Mouse (Mus musculus): ENCODE measurements around the gene Stat1.

The Stat1 gene

GRCm38 (mm10) chr1:52133254-52133653 is 14.0 kb downstream of the Stat1 start:
- no peak for DNase-seq

GRCm38 (mm10) chr1:52137292-52137691 is 18.1 kb downstream of the Stat1 start:
- no peak for DNase-seq

DNA sequence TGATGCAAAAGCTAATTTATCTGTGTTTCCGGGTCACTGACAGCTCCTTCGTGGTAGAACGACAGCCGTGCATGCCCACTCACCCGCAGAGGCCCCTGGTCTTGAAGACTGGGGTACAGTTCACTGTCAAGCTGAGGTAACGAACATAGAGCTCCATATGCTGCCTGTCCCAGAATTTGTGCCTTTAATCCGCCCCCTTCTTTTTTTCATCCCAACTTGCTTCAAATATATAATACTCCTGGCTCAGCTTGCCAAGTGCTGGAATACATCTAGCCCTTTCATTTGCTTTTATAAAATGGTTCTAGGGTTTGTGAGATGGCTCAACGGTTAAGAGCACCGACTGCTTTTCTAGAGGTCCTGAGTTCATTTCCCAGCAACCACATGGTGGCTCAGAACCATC is 21.3 kb downstream of the Stat1 start:
- no peak for DNase-seq

GRCm38 (mm10) chr1:52141482-52141881 is 22.2 kb downstream of the Stat1 start:
- no peak for DNase-seq

DNA sequence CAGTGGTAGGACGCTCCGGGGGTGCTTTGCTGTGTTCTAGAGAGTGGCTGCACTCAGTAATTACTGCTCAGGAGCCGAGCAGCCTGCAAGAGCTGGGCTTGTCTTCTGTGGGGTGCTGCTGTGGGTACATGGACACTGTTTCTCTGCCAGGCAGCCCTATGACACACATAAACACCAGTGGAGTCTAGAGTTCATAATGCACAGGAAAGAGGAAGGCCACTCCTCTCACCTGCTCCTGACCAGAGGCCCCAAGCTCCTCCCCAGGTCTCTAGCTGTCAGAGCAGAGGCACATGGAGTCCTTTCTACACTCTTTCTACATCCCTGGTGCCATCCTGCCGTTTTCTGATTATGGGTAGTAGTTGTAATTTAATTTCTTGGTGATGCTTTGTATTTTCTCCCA is 22.9 kb downstream of the Stat1 start:
- DNase-seq = no peak

DNA sequence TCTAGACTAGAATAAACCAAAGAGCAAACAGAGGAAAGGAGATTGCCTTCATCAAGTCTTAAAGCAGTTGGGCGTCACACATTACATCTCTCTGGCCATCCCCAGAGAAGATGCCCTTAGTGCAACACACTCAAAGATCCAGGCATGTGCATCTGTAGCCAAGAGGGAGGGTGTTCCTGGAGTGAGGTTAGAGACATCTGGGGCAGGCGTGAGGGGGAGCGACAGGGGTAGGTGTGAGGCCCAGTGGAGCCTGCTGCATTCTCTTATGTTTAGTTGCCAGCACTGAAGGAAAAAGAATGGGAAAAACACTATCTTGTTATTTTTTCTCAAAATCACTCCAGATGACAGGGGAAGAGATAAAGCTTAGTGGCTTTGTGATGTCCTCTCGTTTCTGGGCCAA is 24.0 kb downstream of the Stat1 start:
- DNase-seq = no peak

GRCm38 (mm10) chr1:52143596-52144156 is 24.4 kb downstream of the Stat1 start:
- no peak for DNase-seq

GRCm38 (mm10) chr1:52144907-52145306 is 25.7 kb downstream of the Stat1 start:
- no peak for DNase-seq

- peak; percentile 44 to 63 for DNase-seq
Measured at GRCm38 (mm10) chr1:52146214-52146970, 27.2 kb downstream of the Stat1 start.

DNA sequence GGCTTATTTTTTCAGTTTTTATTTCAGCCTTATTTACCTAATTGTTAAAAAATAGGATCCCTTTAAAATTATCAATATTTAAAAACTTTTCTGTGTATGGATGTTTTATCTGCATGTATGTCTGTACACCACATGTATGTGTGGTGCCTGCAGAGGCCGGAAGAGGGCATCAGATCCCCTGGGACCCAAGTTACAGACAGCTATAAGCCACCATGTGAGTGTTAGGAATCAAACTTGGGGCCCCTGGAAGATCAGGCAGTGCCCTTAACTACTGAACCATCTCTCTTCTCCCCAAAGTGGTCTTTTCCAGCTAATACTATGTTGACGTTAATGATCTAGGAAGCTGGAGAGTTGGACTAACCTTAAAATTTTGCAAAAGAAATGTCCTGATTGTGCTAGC is 28.2 kb downstream of the Stat1 start:
- DNase-seq = no peak

- no peak for DNase-seq
Measured at GRCm38 (mm10) chr1:52148178-52148577, 28.9 kb downstream of the Stat1 start.

GRCm38 (mm10) chr1:52148696-52149095 is 29.5 kb downstream of the Stat1 start:
- peak; percentile 51 to 64 for DNase-seq

DNA sequence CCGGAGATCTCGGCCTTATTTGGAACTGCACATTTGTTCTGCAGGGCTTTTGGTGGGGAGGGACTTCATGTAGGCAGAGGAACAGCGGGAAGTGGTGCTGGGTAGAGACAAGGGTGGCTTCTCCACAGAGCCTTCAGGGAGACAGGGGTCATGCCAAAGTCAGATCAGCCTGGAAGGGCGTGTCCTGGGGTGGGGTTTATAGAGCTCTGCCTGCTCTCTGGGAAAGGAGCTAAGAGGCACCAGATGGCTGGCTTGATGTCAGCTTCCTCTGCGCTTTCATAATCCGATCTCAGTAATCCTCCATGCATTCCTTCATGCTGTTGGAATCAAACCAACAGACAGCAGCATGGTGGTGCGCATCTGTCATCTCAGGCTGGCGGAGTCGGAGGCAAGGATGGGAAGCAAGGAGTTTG is 30.7 kb downstream of the Stat1 start:
- peak; percentile 56 to 76 for DNase-seq

DNA sequence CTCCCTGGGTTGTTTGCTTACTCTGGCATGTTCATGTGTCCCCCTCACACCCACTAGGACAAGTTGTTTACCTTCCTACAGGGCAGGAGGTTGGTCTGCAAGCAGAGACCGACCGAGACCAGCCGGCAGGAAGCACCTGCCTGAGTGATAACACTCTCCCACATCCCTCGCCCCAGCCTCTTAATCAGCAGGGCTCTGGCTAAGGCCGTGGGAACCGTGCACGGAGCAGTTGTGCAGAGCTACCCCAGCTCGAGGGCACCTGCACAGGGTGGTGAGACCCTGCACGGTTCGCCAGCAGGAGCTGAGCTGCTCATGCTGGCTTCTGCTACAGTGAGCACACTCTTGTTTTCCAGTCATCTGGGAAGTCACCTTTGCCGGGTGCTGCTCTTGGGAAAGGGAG is 31.4 kb downstream of the Stat1 start:
- DNase-seq = peak; percentile 70 to 88

DNA sequence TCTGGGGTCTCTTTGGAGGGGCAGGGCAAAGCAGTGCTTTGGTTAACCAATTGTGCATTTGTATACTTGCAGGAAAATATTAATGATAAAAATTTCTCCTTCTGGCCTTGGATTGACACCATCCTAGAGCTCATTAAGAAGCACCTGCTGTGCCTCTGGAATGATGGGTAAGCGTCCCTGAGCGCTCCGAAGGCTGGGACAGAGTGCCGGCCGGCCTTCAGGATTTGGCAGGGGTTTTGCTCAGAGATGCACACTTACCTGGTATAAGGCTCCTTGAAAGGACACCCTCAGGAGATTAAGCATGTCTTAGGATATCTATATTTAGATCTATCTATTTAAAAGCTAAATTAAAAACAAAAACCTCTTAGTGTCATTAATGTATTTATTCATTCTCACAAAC is 31.9 kb downstream of the Stat1 start:
- DNase-seq = no peak

DNA sequence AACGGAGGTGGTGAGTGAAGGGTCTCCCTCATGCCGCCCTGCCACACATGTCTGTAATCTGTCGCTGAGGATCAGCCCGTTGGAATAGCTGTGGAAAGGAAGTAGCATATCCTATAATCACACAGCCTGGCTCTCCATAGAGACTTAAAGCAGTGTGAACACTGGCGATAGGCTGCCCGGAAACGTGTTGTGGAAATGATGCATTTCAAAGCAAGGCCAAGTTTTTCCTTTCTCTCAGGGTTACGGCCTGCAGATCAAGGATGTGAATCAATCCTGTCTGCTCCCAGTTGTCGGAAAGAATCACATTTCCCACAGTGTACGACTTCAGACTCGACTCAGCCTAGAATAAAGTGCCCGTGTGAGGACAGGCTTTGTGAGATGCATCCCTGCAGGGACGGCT is 33.1 kb downstream of the Stat1 start:
- no peak for DNase-seq

GRCm38 (mm10) chr1:52152936-52153335 is 33.7 kb downstream of the Stat1 start:
- no peak for DNase-seq

DNA sequence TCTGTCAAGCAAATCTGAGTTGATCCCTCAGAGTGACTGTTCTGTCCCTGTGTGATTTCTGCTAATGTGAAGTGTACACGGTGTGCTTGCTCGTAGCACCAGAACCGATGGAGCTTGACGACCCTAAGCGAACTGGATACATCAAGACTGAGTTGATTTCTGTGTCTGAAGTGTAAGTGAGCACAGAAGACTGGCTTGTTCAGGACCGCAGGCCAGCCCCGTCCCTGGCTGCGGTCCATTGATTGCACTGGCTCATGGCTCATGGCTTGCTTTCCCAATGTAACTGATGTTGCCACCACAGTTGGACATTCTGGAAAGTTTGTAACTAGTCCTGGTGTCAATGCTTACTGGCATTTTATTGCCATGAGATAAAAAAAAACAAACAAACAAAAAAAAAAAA is 35.6 kb downstream of the Stat1 start:
- no peak for DNase-seq

GRCm38 (mm10) chr1:52156351-52156750 is 37.1 kb downstream of the Stat1 start:
- no peak for DNase-seq

GRCm38 (mm10) chr1:52158040-52158439 is 38.8 kb downstream of the Stat1 start:
- DNase-seq = no peak

- no peak for DNase-seq
Measured at GRCm38 (mm10) chr1:52158490-52159381, 39.5 kb downstream of the Stat1 start.

- DNase-seq = no peak
Measured at GRCm38 (mm10) chr1:52161151-52161550, 41.9 kb downstream of the Stat1 start.

GRCm38 (mm10) chr1:52163707-52164457 is 44.6 kb downstream of the Stat1 start:
- no peak for DNase-seq

Measured in thymus, postnatal 36 days (tissue).